Mouse (Mus musculus) midbrain, embryonic 12.5 days (tissue): ENCODE results near the gene Arap2. TPM values are rescaled to one million over a fixed set of nuclear protein-coding genes. Genes with fewer than 3 reads are reported as not detected.

Experiments
- ATAC-seq: fragments of 200-750 bp; cut with Nextera tagmentation; 2 replicates; pipeline ENCODE4 v1.8.0; 2017; ENCODE audit warnings: low read depth, moderate TSS enrichment, moderate library complexity; ENCODE audit not compliant: low FRiP score
- H3K27ac ChIP-seq: fragments of 300-500 bp; sonication (generic); replicated peaks from 2 replicates; pipeline ENCODE4 v1.5.1; 2016; ENCODE audit warnings: mild to moderate bottlenecking
- H3K27me3 ChIP-seq: fragments of 300-500 bp; sonication (generic); 2 replicates; pipeline ENCODE4 v1.6.1; 2016; ENCODE audit warnings: mild to moderate bottlenecking
- H3K36me3 ChIP-seq: fragments of 300-500 bp; sonication (generic); 2 replicates; pipeline ENCODE4 v1.6.1; 2016
- H3K4me1 ChIP-seq: fragments of 300-500 bp; sonication (generic); 2 replicates; pipeline ENCODE4 v1.6.1; 2016
- H3K4me2 ChIP-seq: fragments of 300-500 bp; sonication (generic); replicated peaks from 2 replicates; pipeline ENCODE4 v1.6.1; 2016; ENCODE audit warnings: mild to moderate bottlenecking, moderate library complexity
- H3K4me3 ChIP-seq: fragments of 300-500 bp; sonication (generic); 2 replicates; pipeline ENCODE4 v1.5.1; 2016; ENCODE audit warnings: mild to moderate bottlenecking
- H3K9ac ChIP-seq: fragments of 300-500 bp; sonication (generic); replicated peaks from 2 replicates; pipeline ENCODE4 v1.6.1; 2016; ENCODE audit warnings: mild to moderate bottlenecking, moderate library complexity
- H3K9me3 ChIP-seq: fragments of 300-500 bp; sonication (generic); 2 replicates; pipeline ENCODE4 v1.6.1; 2016; ENCODE audit warnings: mild to moderate bottlenecking
- WGBS: fragments of 180-500 bp; shearing (Covaris S2); methylation state at CpG from one replicate; pipeline ENCODE4 v1.1.7; 2016; 5-methylcytosine and 5-hydroxymethylcytosine counted together
- polyA plus RNA-seq: library from polyadenylated mRNA; unstranded; fragments of >200 nt; fragmentation: Nextera tagmentation; extraction: Ambion mirVana; gene quantifications from 2 replicates; pipeline ENCODE4 v1.2.1, GENCODE M21; 2016

The Arap2 gene
- polyA plus RNA-seq, 1 experiment from 2014 or later: 1.1 TPM

DNA sequence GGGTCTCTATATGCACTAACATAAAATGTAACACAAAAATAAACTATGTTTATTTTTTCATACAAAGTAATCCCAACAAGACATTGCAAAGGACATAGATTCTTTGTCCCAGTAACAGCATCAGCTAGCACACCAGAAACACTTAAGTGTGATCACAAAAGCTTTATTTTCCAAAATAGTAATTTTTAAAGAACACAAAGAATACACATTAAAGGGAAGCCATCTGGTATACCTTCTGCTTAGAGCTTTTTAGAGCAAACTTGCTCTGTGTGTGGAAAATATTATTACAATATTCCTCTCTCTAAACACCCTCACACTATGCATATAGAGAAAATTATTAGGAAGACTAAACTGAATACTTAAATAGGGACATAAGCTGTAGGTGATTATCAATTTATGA is 100.6 kb downstream of the Arap2 start:
- no peak overlapping the region for H3K4me2 ChIP-seq
- no peak overlapping the region for H3K27ac ChIP-seq
- H3K4me3 ChIP-seq: no peak overlapping the region
- H3K9ac ChIP-seq: no peak overlapping the region
- no peaks in the 10 kb centered on the region for H3K36me3 ChIP-seq
- ATAC-seq: no peak
- H3K4me1 ChIP-seq: no peaks in the 10 kb centered on the region
- no peaks in the 10 kb centered on the region for H3K9me3 ChIP-seq
- H3K27me3 ChIP-seq: no peaks in the 10 kb centered on the region

GRCm38 (mm10) chr5:62664847-62665246 is 101.1 kb downstream of the Arap2 start:
- Histone ChIP-seq H3K4me2 (no peak overlapping the region), H3K4me1 (no peaks in the 10 kb centered on the region), H3K27ac (no peak overlapping the region), H3K4me3 (no peak overlapping the region), H3K36me3 (no peaks in the 10 kb centered on the region), H3K9me3 (no peaks in the 10 kb centered on the region), H3K9ac (no peak overlapping the region), H3K27me3 (no peaks in the 10 kb centered on the region)
- 90% methylated on average over 4 of the region's 4 CpGs for WGBS
- ATAC-seq: no peak

DNA sequence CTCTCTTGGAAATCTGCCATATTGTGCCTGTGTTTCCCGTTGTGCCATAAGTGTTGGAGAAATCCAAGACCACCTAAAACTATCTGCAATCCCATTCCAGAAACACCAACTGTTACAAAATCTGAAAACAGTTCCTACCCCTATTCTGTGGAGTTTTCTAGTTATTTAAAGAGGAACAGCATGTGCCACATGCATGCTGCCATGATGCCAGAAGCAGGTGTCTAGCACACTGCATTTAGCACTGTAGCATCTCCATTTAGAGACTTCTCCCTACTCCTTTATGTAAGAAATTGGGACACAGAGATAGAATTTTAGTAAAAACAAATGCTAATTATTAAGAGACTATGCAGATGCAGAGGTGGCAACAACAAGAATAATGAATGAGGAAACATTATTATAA is 102.8 kb downstream of the Arap2 start:
- no peak for ATAC-seq
- Histone ChIP-seq H3K4me3 (no peak overlapping the region), H3K4me2 (no peak overlapping the region), H3K9me3 (no peaks in the 10 kb centered on the region), H3K4me1 (no peaks in the 10 kb centered on the region), H3K36me3 (no peaks in the 10 kb centered on the region), H3K27me3 (no peaks in the 10 kb centered on the region), H3K27ac (no peak overlapping the region), H3K9ac (no peak overlapping the region)
- WGBS: 94% methylated on average over 1 of the region's 1 CpGs

GRCm38 (mm10) chr5:62653924-62654323 is 112.0 kb downstream of the Arap2 start:
- H3K9ac ChIP-seq: no peak overlapping the region
- H3K27ac ChIP-seq: no peak overlapping the region
- no peaks in the 10 kb centered on the region for H3K9me3 ChIP-seq
- WGBS: 77% methylated on average over 5 of the region's 5 CpGs
- H3K4me1 ChIP-seq: no peaks in the 10 kb centered on the region
- H3K4me3 ChIP-seq: no peak overlapping the region
- no peaks in the 10 kb centered on the region for H3K27me3 ChIP-seq
- ATAC-seq: no peak
- H3K4me2 ChIP-seq: no peak overlapping the region
- no peaks in the 10 kb centered on the region for H3K36me3 ChIP-seq

DNA sequence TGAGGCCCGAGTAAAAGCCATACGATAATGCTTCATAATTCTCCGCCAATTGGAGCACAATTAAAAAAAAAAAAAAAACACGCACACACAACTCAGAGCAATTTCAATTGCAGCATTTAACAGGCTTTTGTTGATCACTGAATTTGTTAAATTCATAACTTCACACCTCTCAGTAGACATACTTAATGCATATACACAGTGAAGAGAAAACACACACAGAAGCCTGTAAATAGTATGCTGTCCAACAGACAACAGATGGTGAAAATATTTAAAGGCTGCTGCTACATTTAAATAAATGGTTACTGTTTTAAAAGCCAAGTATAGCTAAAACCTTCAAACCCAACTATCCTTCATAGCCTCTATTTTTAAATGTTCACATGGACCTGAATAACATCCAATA is 123.6 kb downstream of the Arap2 start:
- Histone ChIP-seq H3K27me3 (no peaks in the 10 kb centered on the region), H3K4me3 (no peak overlapping the region), H3K27ac (no peak overlapping the region), H3K4me2 (no peak overlapping the region), H3K4me1 (no peaks in the 10 kb centered on the region), H3K36me3 (no peaks in the 10 kb centered on the region), H3K9ac (no peak overlapping the region), H3K9me3 (no peaks in the 10 kb centered on the region)
- no peak for ATAC-seq
- 95% methylated on average over 4 of the region's 4 CpGs for WGBS

DNA sequence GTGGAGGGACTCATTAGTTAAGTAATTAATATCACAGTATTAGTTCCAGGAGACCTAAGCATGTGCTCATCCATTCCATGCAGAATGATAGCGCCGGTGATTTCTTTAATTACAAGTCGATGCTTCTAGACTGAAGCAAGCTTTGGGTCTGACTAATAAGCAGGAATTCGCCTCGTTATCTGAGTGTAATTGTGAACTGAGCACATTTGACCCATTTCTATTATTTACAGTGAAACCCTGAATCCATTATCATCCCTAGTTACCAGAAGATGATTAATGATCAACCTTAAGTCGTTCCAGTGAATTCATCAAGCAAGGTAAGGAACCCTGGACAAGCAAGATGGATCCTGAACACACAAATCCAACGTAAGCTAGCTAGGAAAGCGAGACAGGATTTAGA is 125.5 kb downstream of the Arap2 start:
- no peak overlapping the region for H3K27ac ChIP-seq
- no peak overlapping the region for H3K4me2 ChIP-seq
- 81% methylated on average over 8 of the region's 8 CpGs for WGBS
- H3K9ac ChIP-seq: no peak overlapping the region
- H3K27me3 ChIP-seq: no peaks in the 10 kb centered on the region
- ATAC-seq: no peak
- H3K4me3 ChIP-seq: no peak overlapping the region
- no peaks in the 10 kb centered on the region for H3K36me3 ChIP-seq
- H3K4me1 ChIP-seq: no peaks in the 10 kb centered on the region
- H3K9me3 ChIP-seq: no peaks in the 10 kb centered on the region

- Histone ChIP-seq H3K9ac (no peak overlapping the region), H3K27me3 (no peaks in the 10 kb centered on the region), H3K4me1 (no peaks in the 10 kb centered on the region), H3K4me2 (no peak overlapping the region), H3K4me3 (no peak overlapping the region), H3K27ac (no peak overlapping the region), H3K9me3 (no peaks in the 10 kb centered on the region), H3K36me3 (no peaks in the 10 kb centered on the region)
- WGBS: 95% methylated on average over 3 of the region's 3 CpGs
- ATAC-seq: no peak
Observed at GRCm38 (mm10) chr5:62636341-62636740, 129.6 kb downstream of the Arap2 start.

GRCm38 (mm10) chr5:62628901-62629300 is 137.1 kb downstream of the Arap2 start:
- H3K4me1 ChIP-seq: no peaks in the 10 kb centered on the region
- H3K27ac ChIP-seq: no peak overlapping the region
- no peaks in the 10 kb centered on the region for H3K36me3 ChIP-seq
- no peak overlapping the region for H3K4me2 ChIP-seq
- no peaks in the 10 kb centered on the region for H3K9me3 ChIP-seq
- H3K4me3 ChIP-seq: no peak overlapping the region
- 90% methylated on average over 5 of the region's 5 CpGs for WGBS
- H3K27me3 ChIP-seq: no peaks in the 10 kb centered on the region
- no peak for ATAC-seq
- H3K9ac ChIP-seq: no peak overlapping the region

DNA sequence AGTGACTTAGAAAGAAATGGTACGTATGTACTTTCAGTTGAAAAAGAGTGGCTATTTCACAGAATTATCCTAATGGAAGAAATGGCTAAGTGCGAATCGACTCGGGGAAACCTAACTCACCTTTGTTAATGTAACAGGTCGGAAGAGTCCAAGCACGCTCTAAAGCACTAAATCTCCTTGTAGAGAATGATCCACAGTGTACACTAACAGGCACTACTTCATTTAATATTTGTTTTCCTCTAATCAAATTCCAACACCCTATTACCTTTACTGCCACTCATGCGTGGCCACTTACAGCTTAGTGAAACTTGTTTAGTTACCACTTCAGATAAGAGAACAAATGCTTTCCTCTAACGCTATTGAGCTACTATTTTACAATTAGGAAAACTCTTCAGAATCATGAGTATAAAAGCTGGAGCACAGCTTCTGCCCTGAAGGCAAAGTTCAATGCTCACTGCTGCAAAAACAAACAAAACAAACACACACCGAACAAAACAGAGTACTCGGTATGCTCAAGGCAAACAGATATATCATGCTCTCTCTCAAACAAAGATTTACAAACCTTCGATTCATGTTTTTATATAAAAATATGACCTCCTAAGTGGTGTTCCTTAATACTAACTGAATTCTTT is 143.0 kb downstream of the Arap2 start:
- H3K36me3 ChIP-seq: no peaks in the 10 kb centered on the region
- no peak overlapping the region for H3K4me2 ChIP-seq
- H3K4me1 ChIP-seq: no peaks in the 10 kb centered on the region
- H3K27ac ChIP-seq: no peak overlapping the region
- no peak overlapping the region for H3K4me3 ChIP-seq
- H3K9me3 ChIP-seq: no peaks in the 10 kb centered on the region
- no peaks in the 10 kb centered on the region for H3K27me3 ChIP-seq
- H3K9ac ChIP-seq: no peak overlapping the region
- ATAC-seq: no peak
- WGBS: 90% methylated on average over 11 of the region's 11 CpGs

- Histone ChIP-seq H3K9me3 (no peaks in the 10 kb centered on the region), H3K27me3 (no peaks in the 10 kb centered on the region), H3K36me3 (no peaks in the 10 kb centered on the region), H3K27ac (no peak overlapping the region), H3K4me2 (no peak overlapping the region), H3K4me3 (no peak overlapping the region), H3K4me1 (no peaks in the 10 kb centered on the region), H3K9ac (no peak overlapping the region)
- ATAC-seq: no peak
Observed at GRCm38 (mm10) chr5:62618286-62618685, 147.7 kb downstream of the Arap2 start.

- Histone ChIP-seq H3K27ac (no peak overlapping the region), H3K4me3 (no peak overlapping the region), H3K4me1 (no peaks in the 10 kb centered on the region), H3K36me3 (no peaks in the 10 kb centered on the region), H3K4me2 (no peak overlapping the region), H3K27me3 (no peaks in the 10 kb centered on the region), H3K9me3 (no peaks in the 10 kb centered on the region), H3K9ac (no peak overlapping the region)
- 74% methylated on average over 3 of the region's 3 CpGs for WGBS
- ATAC-seq: no peak
Observed at GRCm38 (mm10) chr5:62611990-62612389, 154.0 kb downstream of the Arap2 start.

GRCm38 (mm10) chr5:62587348-62587747 is 178.6 kb downstream of the Arap2 start:
- ATAC-seq: no peak
- WGBS: 86% methylated on average over 1 of the region's 1 CpGs

DNA sequence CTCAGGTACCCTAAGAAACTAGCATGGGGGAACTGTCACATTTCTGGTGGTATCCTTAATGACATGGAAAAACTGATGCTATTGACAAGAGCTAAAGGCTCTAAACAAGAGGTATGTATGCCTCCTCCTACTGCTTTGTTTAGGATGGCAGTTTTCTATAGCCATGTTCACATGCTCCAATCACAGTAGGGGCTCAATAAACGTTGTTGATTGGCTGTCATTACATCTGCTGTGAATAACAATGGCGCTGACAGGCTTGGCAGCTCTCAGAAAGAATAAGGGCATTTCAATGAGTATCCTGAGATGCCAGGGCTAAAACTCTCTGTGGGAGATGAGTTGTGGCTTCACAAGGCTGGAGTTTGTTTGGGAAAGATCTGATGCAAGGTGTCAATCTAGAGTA is 183.3 kb downstream of the Arap2 start:
- Histone ChIP-seq H3K9ac (no peak overlapping the region), H3K4me2 (no peak overlapping the region), H3K4me1 (0 out of 2 replicates have a peak, but pooled peaks cover 3% of the 10 kb centered on the region), H3K27ac (no peak overlapping the region), H3K9me3 (no peaks in the 10 kb centered on the region), H3K36me3 (no peaks in the 10 kb centered on the region), H3K4me3 (no peak overlapping the region), H3K27me3 (no peaks in the 10 kb centered on the region)
- WGBS: 30% methylated on average over 2 of the region's 2 CpGs
- ATAC-seq: no peak

More at GRCm38 (mm10) chr5:62587348-62587747, 178.6 kb downstream of the Arap2 start:
- Histone ChIP-seq H3K27me3 (no peaks in the 10 kb centered on the region), H3K9ac (no peak overlapping the region), H3K36me3 (no peaks in the 10 kb centered on the region), H3K4me1 (0 out of 2 replicates have a peak, but pooled peaks cover 3% of the 10 kb centered on the region), H3K9me3 (no peaks in the 10 kb centered on the region), H3K27ac (no peak overlapping the region), H3K4me3 (no peak overlapping the region), H3K4me2 (no peak overlapping the region)
